Mouse (Mus musculus) C2C12 (cell line): ENCODE measurements around the gene Cenpk.

ENCODE experiments used
- CTCF ChIP-seq: IDR thresholded peaks from one replicate; pipeline ENCODE4 v1.5.1; 2011; ENCODE audit not compliant: control insufficient read depth, insufficient read depth, insufficient read length
- USF1 ChIP-seq: IDR thresholded peaks from one replicate; pipeline ENCODE4 v1.6.1; 2011; ENCODE audit warnings: low read depth, mild to moderate bottlenecking, control low read depth, moderate library complexity

DNA sequence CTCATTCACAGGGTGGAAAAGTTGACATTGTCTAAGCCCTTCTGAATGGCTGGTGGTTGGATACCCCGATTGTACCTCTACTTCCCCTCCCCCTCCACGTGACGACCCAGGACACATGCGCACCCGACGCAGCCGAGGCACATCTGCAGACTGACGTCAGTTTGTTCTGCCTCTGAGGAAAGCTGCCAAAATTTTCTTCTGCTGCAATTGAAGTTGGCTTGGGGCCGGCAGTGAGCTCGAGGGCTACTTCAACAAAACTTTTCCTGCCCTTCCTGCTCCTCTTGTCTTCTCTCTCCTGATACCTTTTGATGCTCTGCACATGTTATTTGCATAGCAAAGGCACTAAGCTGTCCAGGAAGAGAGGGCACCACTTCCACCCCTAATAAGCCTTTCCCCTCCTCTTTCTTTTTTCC is 58.5 kb downstream of the Cenpk start:
- TF ChIP-seq USF1 (peak; percentile 94), CTCF (no peak)
